Mouse (Mus musculus) kidney, postnatal 0 days (tissue): ENCODE data around the gene Pfn5. TPM values are rescaled to one million over a fixed set of nuclear protein-coding genes. Genes with fewer than 3 reads are reported as not detected.
A peak's percentile ranks its signal among the peaks of the same experiment; 100 is the strongest.
"Not testable (repeated sequence)": the region's sequence is repeated elsewhere in the genome, so short reads cannot be mapped to it uniquely, and the experiment has no call there.

Experiments
- ATAC-seq: fragments of 200-750 bp; cut with Nextera tagmentation; replicated peaks from 2 replicates; pipeline ENCODE4 v1.8.0; 2017; ENCODE audit warnings: low read depth, moderate number of reproducible peaks, moderate TSS enrichment, moderate library complexity; ENCODE audit not compliant: low FRiP score
- DNase-seq: peaks from one replicate; pipeline ENCODE4 v3.0.0-alpha.2; 2016; ENCODE audit warnings: low spot score
- H3K27ac ChIP-seq: fragments of 300-500 bp; sonication (generic); 2 replicates; pipeline ENCODE4 v1.5.1; 2014; ENCODE audit warnings: mild to moderate bottlenecking
- H3K27me3 ChIP-seq: fragments of 300-500 bp; sonication (generic); 2 replicates; pipeline ENCODE4 v1.6.1; 2014; ENCODE audit warnings: low read length, mixed read lengths; ENCODE audit not compliant: insufficient read depth
- H3K36me3 ChIP-seq: fragments of 300-500 bp; sonication (generic); 2 replicates; pipeline ENCODE4 v1.6.1; 2014; ENCODE audit warnings: low read length, mixed read lengths; ENCODE audit not compliant: insufficient read depth
- H3K4me1 ChIP-seq: fragments of 300-500 bp; sonication (generic); replicated peaks from 2 replicates; pipeline ENCODE4 v1.6.1; 2014; ENCODE audit warnings: antibody characterized with exemption, low read length, mixed read lengths; ENCODE audit not compliant: insufficient read depth
- H3K4me2 ChIP-seq: fragments of 300-500 bp; sonication (generic); 2 replicates; pipeline ENCODE4 v1.6.1; 2014; ENCODE audit warnings: mild to moderate bottlenecking, low read length, moderate library complexity, mixed read lengths
- H3K4me3 ChIP-seq: fragments of 300-500 bp; sonication (generic); replicated peaks from 2 replicates; pipeline ENCODE4 v1.5.1; 2014; ENCODE audit warnings: low read depth, low read length
- H3K9ac ChIP-seq: fragments of 300-500 bp; sonication (generic); 2 replicates; pipeline ENCODE4 v1.6.1; 2014; ENCODE audit warnings: low read depth, low read length
- H3K9me3 ChIP-seq: fragments of 300-500 bp; sonication (generic); replicated peaks from 2 replicates; pipeline ENCODE4 v1.6.1; 2016; ENCODE audit warnings: low read length, inconsistent platforms, mixed read lengths
- CTCF ChIP-seq: IDR thresholded peaks from 2 replicates; pipeline ENCODE4 v1.5.1; 2016; ENCODE audit warnings: antibody characterized with exemption, low read depth, mild to moderate bottlenecking, moderate library complexity
- WGBS: fragments of 180-500 bp; shearing (Covaris S2); extraction: QIAGEN DNeasy Blood & Tissue Kit; methylation state at CpG from one replicate; pipeline ENCODE4 v1.1.7; 2014; 5-methylcytosine and 5-hydroxymethylcytosine counted together
- polyA plus RNA-seq: library from polyadenylated mRNA; unstranded; fragments of >200 nt; fragmentation: Nextera tagmentation; extraction: Ambion mirVana; gene quantifications from 2 replicates; pipeline ENCODE4 v1.2.1, GENCODE M21; 2015

Gene Pfn5
- not detected in 2 replicates for polyA plus RNA-seq

DNA sequence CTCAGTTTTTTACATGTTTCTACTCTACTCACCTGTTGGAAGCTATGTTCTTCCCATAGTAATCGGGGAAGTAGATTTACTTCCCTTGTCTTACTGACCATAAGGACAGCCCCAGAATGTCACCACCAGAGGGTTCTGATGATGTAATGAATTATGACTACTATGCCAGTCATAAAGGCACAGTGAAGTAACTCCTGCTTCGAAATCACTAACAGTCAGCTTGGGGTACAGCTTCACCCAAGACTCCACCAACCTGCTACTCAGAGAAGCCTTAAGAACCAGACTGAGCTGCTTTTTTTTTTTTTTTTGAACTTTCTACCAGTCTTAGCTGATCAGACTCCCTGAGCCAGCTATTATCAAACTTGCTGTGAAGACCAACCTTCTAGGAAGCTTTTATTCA lies at the start of gene Pfn5, which contains the start of gene Asb12:
Gene Pfn5, plus strand, starts transcription at position 218 of the 400 bp plus-strand sequence.
Gene Asb12, minus strand, starts transcription at position 101 of the 400 bp plus-strand sequence.
- no peak for TF ChIP-seq CTCF
- no peaks in the 10 kb centered on the region for H3K36me3 ChIP-seq
- no peaks in the 10 kb centered on the region for H3K9me3 ChIP-seq
- H3K4me1 ChIP-seq, result no peaks in the 10 kb centered on the region
- no peak for DNase-seq
- WGBS, result 79% methylated on average over 2 of the region's 2 CpGs
- no peak within 1 kb of the TSS for H3K4me3 ChIP-seq
- H3K27me3 ChIP-seq, result no peaks in the 10 kb centered on the region
- no peak within 1 kb of the TSS for H3K4me2 ChIP-seq
- no peak within 1 kb of the TSS for H3K9ac ChIP-seq
- H3K27ac ChIP-seq, result no peak within 1 kb of the TSS
- no peak for ATAC-seq

GRCm38 (mm10) chrX:95523883-95524282 lies 34.0 kb upstream of the Pfn5 start:
- DNase-seq, result no peak
- TF ChIP-seq CTCF, result no peak
- no peak overlapping the region for H3K27ac ChIP-seq

DNA sequence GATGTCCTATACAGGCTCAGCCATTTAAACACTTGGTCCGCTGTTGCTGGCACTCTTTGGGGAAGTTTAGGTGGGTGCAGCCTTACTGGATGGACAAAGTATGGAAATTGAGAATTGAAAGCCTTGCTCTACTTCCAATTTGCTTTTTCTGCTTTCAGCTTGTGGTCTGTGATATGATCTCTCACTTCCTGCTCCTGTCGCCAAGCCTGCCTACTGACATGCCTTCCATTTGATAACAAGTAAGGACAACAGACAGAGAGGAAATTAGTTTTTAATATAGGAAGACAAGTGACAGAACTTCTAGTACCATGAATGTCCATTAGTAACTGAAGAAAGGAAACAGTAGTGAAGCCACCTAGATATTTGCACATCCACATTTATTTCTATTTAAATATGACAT lies 32.7 kb upstream of the Pfn5 start:
- WGBS, result 87% methylated on average over 2 of the region's 2 CpGs

More at GRCm38 (mm10) chrX:95523883-95524282, 34.0 kb upstream of the Pfn5 start:
- Histone ChIP-seq H3K4me2 (no peak overlapping the region), H3K9me3 (no peaks in the 10 kb centered on the region), H3K27me3 (no peaks in the 10 kb centered on the region), H3K4me1 (no peaks in the 10 kb centered on the region), H3K9ac (no peak overlapping the region), H3K36me3 (no peaks in the 10 kb centered on the region), H3K4me3 (no peak overlapping the region)
- no peak for ATAC-seq

DNA sequence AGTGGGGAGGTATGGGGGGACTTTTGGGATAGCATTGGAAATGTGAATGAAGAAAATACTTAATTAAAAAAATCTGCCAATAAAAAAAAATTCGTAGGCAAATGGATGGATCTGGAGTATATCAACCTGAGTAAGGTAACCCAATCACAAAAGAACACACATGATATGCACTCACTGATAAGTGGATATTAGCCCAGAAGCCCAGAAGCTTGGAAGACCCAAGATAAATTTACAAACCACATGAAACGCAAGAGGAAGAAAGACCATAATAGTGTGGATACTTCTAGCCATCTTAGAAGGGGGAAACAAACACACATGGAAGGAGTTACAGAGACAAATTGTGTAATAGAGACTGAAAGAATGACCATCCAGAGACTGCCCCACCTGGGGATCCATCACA lies 22.4 kb upstream of the Pfn5 start:
- 93% methylated on average over 2 of the region's 2 CpGs for WGBS
- not testable (repeated sequence) for H3K27ac ChIP-seq, H3K9ac ChIP-seq, H3K27me3 ChIP-seq, DNase-seq, ATAC-seq, H3K4me3 ChIP-seq, H3K4me2 ChIP-seq, H3K9me3 ChIP-seq, H3K36me3 ChIP-seq, H3K4me1 ChIP-seq

More for the DNA sequence above, 32.7 kb upstream of the Pfn5 start:
- H3K36me3 ChIP-seq, result no peaks in the 10 kb centered on the region
- H3K4me1 ChIP-seq, result no peaks in the 10 kb centered on the region
- H3K9ac ChIP-seq, result no peak overlapping the region
- ATAC-seq (no peak), DNase-seq (no peak)
- H3K27ac ChIP-seq, result no peak overlapping the region
- H3K4me3 ChIP-seq, result no peak overlapping the region
- no peaks in the 10 kb centered on the region for H3K9me3 ChIP-seq
- H3K27me3 ChIP-seq, result no peaks in the 10 kb centered on the region
- no peak for TF ChIP-seq CTCF
- H3K4me2 ChIP-seq, result no peak overlapping the region

DNA sequence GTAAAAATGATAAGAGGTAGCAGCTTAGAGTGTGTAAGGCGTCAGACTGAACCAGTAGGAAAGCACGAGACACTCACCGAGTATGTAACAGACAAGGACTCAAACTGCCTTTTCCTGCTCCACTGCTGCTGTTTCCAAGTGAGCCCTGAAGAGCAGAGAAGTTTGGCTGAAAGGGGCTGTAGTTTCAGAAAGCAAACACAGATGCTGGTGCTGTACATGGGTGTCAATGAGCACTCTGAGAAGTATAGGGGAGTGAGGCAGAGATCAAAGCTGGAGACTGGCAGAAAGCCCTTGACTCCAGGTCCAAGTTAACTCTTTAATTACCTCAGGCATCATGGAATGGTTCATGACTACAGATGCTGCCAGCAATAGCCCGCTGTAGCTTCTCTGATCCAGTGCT lies 3.6 kb upstream of the Pfn5 start:
- Histone ChIP-seq H3K27ac (no peak overlapping the region), H3K9me3 (no peaks in the 10 kb centered on the region), H3K27me3 (no peaks in the 10 kb centered on the region), H3K9ac (no peak overlapping the region), H3K4me2 (no peak overlapping the region), H3K4me3 (no peak overlapping the region), H3K4me1 (no peaks in the 10 kb centered on the region), H3K36me3 (no peaks in the 10 kb centered on the region)
- 75% methylated on average over 4 of the region's 4 CpGs for WGBS
- no peak for DNase-seq
- no peak for ATAC-seq
- TF ChIP-seq CTCF, result no peak

GRCm38 (mm10) chrX:95600609-95601008 lies 42.7 kb downstream of the Pfn5 start:
- Histone ChIP-seq H3K27ac (no peak overlapping the region), H3K4me2 (no peak overlapping the region)
- peak; percentile 9 for DNase-seq

More at GRCm38 (mm10) chrX:95600609-95601008, 42.7 kb downstream of the Pfn5 start:
- Histone ChIP-seq H3K9me3 (no peaks in the 10 kb centered on the region), H3K36me3 (no peaks in the 10 kb centered on the region), H3K9ac (no peak overlapping the region), H3K27me3 (no peaks in the 10 kb centered on the region), H3K4me1 (no peaks in the 10 kb centered on the region), H3K4me3 (no peak overlapping the region)
- no peak for TF ChIP-seq CTCF
- ATAC-seq, result no peak
- 71% methylated on average over 5 of the region's 5 CpGs for WGBS

Other genes starting within 250 kb of the Pfn5 start
- 6.1 and 6.7 TPM in 2 replicates for gene Amer1, start 113.2 kb upstream of the Pfn5 start, polyA plus RNA-seq
- not detected in 2 replicates for gene Asb12, start 117 bp upstream of the Pfn5 start, polyA plus RNA-seq
- 16.7 and 17.4 TPM in 2 replicates for gene Zc4h2, start 100.4 kb downstream of the Pfn5 start, polyA plus RNA-seq
- gene Zc3h12b, start 153.6 kb downstream of the Pfn5 start, polyA plus RNA-seq, result 1.6 and 1.7 TPM in 2 replicates